Mouse (Mus musculus): Measurements from ENCODE around the gene Nans.

DNA sequence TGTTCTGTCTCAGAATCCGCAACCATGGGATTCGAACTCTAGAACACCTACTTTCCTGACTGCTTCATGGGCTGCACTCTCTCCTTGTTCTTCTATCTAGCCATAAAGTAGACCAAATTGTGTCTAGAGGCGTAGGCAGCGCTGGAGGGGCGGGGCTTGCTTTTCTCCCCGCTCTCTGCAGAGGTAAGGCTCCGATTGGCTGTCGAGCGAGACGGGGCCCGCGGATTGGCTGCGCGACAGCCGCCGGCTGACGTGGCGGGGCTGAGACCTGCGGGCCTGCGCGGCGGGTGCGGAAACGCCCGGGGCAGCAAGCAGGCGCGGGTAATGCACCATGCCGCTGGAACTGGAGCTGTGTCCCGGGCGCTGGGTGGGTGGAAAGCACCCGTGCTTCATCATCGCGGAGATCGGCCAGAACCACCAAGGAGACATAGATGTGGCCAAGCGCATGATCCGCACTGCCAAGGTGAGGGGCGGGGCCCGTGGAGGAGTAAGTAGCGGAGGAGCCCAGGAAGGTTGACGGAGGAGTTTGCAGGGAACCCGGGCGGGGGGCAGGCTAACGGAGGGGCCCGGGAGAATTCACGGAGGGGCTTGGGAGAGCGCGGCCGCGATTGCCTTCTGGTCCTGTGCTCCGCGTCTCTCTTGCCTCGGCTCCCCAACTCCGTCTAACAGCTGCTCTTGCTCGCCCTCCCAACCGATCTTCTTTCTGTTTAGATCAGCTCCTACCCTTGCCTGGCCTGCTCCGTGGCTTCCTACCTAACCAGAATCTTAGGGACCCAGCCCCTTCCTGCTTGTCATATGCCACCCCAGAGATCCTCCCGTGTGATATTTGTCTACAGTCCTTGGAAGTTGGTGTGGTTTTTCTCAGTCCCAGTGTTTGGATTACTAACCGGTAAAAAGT lies at the start of gene Nans:
- TF ChIP-seq POLR2A (IDR thresholded peaks at IDR 0.05; ENCODE audit: borderline replicate concordance, low read depth, low read length) (no peak), CTCF (IDR thresholded peaks at IDR 0.05; ENCODE audit: low read depth, low read length) (no peak)

All from bone marrow macrophage, adult 2 months (primary cell).